Mouse (Mus musculus) erythroblast, embryonic 14.5 days (primary cell): ENCODE data around the gene Pkp4. TPM values are rescaled to one million over a fixed set of nuclear protein-coding genes. Genes with fewer than 3 reads are reported as not detected.

ENCODE experiments used
- H3K27me3 ChIP-seq: 2 replicates; pipeline ENCODE4 v1.6.1; 2012; ENCODE audit warnings: inconsistent platforms; ENCODE audit not compliant: control insufficient read depth
- H3K36me3 ChIP-seq: 2 replicates; pipeline ENCODE4 v1.6.1; 2012; ENCODE audit warnings: mild to moderate bottlenecking, inconsistent platforms; ENCODE audit not compliant: control insufficient read depth
- H3K4me1 ChIP-seq: 2 replicates; pipeline ENCODE4 v1.6.1; 2012; ENCODE audit warnings: inconsistent platforms; ENCODE audit not compliant: control insufficient read depth
- H3K4me3 ChIP-seq: replicated peaks from 2 replicates; pipeline ENCODE3; 2012; ENCODE audit warnings: moderate library complexity, mild to moderate bottlenecking, inconsistent platforms
- H3K9me3 ChIP-seq: 2 replicates; pipeline ENCODE4 v1.6.1; 2012; ENCODE audit warnings: low read length, inconsistent platforms, mixed read lengths; ENCODE audit not compliant: control insufficient read depth
- GATA1 ChIP-seq: IDR thresholded peaks from 2 replicates; pipeline ENCODE4 v1.6.1; 2012; ENCODE audit warnings: low read length, inconsistent platforms, mixed read lengths
- TAL1 ChIP-seq: IDR thresholded peaks from 3 replicates; pipeline ENCODE4 v1.6.1; 2012; ENCODE audit warnings: low read length, inconsistent platforms, mixed read lengths
- polyA plus RNA-seq: library from polyadenylated mRNA; stranded (reverse); fragments of >175 nt; gene quantifications from 2 replicates; pipeline ENCODE4 v1.2.3, GENCODE M21; 2012

The Pkp4 gene
- polyA plus RNA-seq, 1 experiment = 2.2 TPM

DNA sequence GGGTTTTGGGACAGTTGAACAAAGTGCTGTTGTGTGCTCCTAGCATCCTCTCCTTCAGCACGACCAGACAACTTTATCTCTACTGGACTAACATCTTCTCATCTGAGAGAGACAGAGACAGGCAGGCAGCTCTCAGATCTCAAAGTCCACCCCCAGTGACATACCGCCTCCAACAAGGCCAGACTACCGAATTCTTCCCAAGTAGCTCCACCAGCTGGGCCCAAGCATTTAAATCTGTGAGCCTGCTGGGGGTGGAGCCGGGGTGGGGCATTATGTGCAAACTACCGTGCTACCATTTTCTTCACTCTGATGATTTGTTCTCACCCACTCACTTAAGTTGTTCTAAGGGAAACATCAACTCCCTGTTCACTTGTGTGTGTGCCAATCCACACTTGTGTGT lies 18.8 kb downstream of the Pkp4 start:
- no peaks in the 10 kb centered on the region for H3K36me3 ChIP-seq
- no peaks in the 10 kb centered on the region for H3K9me3 ChIP-seq
- no peak for TF ChIP-seq TAL1
- no peak for TF ChIP-seq GATA1
- no peak overlapping the region for H3K4me3 ChIP-seq
- no peaks in the 10 kb centered on the region for H3K27me3 ChIP-seq
- H3K4me1 ChIP-seq = peaks cover 2% of the 10 kb centered on the region

DNA sequence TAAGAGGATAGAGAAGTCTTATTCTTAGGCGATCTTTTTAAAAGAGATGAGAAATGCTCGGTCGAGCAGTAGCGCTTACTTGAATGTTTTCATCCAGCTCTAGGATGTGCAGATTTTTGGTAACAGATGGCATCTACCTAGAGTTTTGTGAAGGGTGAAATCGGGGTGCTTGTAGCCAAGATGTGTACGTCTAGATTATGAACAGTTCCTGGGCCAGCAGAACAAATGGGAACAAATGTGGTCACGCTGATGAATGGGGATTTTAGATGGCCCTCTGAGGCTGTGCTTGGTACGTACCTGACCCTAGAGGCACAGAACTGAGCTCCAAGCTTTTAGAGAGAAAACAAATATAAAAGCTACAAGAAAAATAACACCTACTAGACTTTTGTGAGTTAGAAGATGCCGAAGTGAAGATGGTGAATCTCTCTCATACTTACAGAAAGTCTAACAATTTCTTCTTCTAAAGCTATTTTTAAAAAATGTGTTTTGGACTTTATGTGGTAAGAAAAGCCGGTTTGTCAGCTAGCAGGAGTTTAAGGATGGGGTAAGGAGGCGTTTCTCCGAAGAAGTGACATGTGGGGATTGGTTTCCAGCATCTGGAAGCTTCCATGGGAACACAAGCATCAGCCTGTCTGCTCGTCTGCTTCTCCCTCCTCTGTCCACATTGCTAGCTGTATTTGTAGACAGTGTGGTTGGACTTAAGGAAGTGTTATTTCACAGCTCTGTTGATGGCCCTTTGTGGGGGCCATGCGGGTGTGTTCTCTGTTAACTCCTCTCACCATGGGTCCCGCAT lies 20.9 kb downstream of the Pkp4 start:
- H3K27me3 ChIP-seq = no peaks in the 10 kb centered on the region
- H3K4me1 ChIP-seq = peaks cover 2% of the 10 kb centered on the region
- H3K9me3 ChIP-seq = no peaks in the 10 kb centered on the region
- TF ChIP-seq TAL1 (no peak), GATA1 (no peak)
- no peaks in the 10 kb centered on the region for H3K36me3 ChIP-seq
- H3K4me3 ChIP-seq = no peak overlapping the region

DNA sequence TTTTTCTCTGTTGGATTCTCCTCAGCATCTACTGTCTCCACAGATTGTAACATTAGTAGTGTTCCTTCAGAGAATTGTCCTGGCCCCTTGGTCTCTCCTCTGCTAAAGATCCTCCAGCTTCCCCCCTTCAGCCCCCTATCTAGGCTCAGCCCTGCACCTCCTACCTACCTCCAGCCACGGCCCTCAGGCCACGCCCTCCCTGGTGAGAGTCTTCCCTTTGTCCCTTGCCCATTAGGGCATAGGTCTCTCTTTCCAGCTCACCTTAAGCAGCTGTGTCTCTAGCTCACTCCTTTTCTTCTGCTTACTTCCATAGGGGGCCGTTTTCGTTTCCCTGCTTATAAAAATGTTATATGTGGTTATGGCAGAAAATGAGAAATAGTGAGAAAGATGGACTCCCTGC lies 22.9 kb downstream of the Pkp4 start:
- Histone ChIP-seq H3K9me3 (no peaks in the 10 kb centered on the region), H3K4me1 (peaks cover 2% of the 10 kb centered on the region), H3K27me3 (no peaks in the 10 kb centered on the region), H3K4me3 (no peak overlapping the region), H3K36me3 (peaks cover 2% of the 10 kb centered on the region; the same call in 1 of the 2 replicates)
- TF ChIP-seq TAL1 (no peak), GATA1 (no peak)

DNA sequence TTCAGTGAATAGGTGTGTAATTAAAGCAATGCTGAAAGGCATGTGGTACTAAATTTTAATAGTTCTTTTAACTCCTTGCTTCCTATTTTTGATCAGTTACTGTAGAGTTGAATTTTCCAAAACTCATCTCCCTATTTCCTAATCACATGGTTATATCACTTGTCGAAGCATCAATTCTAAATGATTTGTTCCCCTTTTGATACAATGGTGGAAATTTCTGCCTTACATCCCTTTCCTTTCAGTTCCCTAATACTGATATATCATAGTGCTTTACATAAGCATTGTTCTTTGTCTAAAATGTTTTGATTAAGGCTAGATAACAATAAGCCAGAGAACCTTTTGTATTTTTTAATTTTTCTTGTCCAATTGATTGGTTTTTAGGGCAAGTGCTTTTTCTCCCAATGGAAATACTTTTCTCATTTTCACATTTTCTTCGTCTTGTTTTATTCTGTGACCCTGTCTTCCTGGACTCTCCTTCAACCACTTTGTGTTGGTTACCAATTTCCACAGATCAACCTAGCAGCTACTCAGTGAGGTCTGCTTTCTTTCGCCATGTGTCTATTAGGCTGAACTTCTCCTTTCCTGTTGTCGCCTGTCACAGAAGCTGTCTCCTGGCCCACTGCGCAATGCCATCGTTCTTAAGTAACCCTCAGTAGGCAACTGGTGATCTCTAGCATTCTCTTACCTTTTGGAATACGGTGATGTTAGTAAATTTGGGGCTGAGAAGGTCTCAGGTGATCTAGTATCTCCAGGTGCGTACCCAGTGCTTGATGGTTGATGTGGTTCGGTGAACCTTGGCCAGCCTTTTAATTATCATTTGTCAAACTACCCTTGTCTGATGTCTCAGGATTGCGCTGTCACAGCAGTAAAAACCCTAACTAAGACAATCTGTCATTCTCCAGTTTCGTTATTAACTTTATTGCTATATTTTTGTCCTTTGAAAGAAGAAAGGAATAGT lies 23.7 kb downstream of the Pkp4 start:
- H3K9me3 ChIP-seq = no peaks in the 10 kb centered on the region
- TF ChIP-seq GATA1 = no peak
- no peak for TF ChIP-seq TAL1
- H3K4me1 ChIP-seq = peaks cover 2% of the 10 kb centered on the region
- H3K27me3 ChIP-seq = no peaks in the 10 kb centered on the region
- peaks cover 2% of the 10 kb centered on the region; the same call in 1 of the 2 replicates for H3K36me3 ChIP-seq
- no peak overlapping the region for H3K4me3 ChIP-seq

DNA sequence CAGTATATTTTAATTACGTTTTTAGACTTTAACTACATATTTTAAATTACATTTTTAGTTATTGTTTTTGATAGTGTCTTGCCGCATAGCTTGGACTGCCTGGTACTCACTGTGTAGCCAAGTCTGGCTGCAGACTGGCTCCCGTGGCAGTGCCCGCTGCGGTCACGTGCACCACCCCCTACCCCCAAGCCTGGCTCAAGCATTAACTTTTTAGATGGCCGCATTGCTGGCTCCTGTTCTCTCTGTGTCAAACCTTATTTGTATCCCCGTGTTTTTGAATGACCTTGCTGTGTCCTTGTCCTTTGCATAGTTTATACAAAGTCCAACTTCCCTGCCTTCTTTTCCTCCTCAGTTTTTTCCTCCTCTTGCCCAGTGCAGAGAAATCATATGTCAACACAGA lies 25.5 kb downstream of the Pkp4 start:
- no peak for TF ChIP-seq TAL1
- no peaks in the 10 kb centered on the region for H3K9me3 ChIP-seq
- peaks cover 2% of the 10 kb centered on the region; the same call in 1 of the 2 replicates for H3K4me1 ChIP-seq
- H3K36me3 ChIP-seq = peaks cover 2% of the 10 kb centered on the region; the same call in 1 of the 2 replicates
- no peak overlapping the region for H3K4me3 ChIP-seq
- H3K27me3 ChIP-seq = no peaks in the 10 kb centered on the region

DNA sequence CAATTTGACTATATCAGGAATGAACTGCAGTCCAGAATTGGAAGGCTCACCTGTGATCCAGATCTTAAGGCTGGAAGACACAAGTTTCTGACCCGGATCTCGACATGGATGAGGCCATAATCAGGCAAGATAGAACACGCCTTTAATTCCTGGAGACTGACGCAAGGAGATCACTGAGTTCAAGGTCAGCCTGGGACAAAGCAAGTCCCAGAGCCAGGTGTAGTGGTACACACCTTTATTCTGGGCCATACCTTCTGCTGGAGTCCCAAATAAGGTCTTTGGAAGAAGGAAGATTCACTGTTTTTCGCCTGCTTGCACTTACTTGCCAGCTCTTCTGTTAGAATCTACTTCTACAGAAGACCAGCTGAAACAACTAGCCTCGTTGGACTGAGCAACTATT lies 26.3 kb downstream of the Pkp4 start:
- Histone ChIP-seq H3K4me1 (peaks cover 2% of the 10 kb centered on the region; the same call in 1 of the 2 replicates), H3K36me3 (peaks cover 5% of the 10 kb centered on the region), H3K4me3 (no peak overlapping the region), H3K27me3 (no peaks in the 10 kb centered on the region), H3K9me3 (no peaks in the 10 kb centered on the region)
- TF ChIP-seq GATA1 (no peak), TAL1 (no peak)

DNA sequence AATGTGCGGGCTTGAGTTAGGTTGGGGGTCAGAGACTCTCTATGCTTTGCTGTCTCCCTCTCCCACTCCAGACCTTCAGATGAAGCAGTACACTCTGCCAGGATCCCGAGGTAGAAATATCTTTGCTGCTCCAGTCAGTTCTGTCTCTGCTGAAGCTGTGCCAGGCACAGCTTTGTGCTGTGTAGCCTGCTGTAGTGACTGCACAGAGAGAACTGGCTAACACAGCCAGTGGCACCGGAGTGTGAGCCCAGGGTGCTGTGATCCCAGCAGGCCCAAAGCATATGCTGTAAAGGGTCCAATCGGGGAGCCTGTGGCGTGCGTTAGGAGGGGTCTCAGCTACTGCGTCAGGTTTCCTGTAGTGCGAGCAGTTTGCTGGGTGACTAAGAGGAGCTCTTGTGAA lies 27.7 kb downstream of the Pkp4 start:
- H3K27me3 ChIP-seq = no peaks in the 10 kb centered on the region
- H3K4me3 ChIP-seq = no peak overlapping the region
- peaks cover 2% of the 10 kb centered on the region; the same call in 1 of the 2 replicates for H3K4me1 ChIP-seq
- H3K36me3 ChIP-seq = peaks cover 5% of the 10 kb centered on the region
- H3K9me3 ChIP-seq = no peaks in the 10 kb centered on the region
- TF ChIP-seq TAL1 (no peak), GATA1 (no peak)

DNA sequence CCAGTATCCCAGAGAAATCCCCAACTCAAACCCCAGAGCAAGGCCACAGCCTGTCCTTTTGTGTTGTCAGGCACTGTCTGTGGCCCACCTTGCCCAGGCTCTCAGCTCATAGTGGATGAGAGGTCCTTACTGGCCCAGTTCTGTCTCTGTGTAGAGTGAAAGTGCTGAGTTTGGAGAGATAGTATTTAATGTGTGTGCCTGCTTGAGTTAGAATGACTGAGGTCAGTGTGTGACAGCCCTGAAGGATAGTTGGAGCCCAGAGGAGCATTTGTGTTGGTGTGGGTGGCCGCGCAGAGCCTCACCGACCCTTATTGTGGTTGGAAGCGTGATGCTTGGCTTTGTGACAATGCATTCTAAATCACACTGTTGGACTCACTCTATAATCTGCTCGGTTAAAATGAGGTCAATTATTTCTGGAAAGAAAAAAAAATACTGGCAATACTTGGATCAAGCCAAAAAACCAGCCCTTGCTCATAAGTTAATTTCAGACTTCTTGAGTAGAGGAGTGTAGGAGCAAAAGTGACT lies 29.1 kb downstream of the Pkp4 start:
- no peak for TF ChIP-seq GATA1
- TF ChIP-seq TAL1 = no peak
- H3K4me3 ChIP-seq = no peak overlapping the region
- H3K36me3 ChIP-seq = peaks cover 5% of the 10 kb centered on the region

DNA sequence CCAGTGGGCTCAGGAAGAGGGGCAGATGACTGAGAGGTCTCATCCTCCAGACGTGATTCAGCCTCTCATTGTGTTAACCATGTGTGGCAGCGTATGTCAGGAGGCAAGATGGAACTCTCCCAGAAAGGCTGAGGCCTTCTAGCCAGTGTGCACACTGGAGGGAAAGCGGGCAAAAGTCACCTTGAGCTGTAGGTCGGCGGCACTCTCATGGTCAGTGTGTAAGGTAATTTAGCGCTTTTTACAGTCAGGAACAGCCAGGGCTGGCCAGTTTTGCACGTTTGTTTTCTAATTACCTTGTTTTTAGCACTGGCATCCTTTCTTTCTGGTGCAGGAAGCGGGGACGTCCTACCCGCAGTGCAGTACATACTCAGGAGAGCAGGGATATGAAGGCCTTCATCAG lies 29.5 kb downstream of the Pkp4 start:
- TF ChIP-seq GATA1 (no peak), TAL1 (no peak)
- Histone ChIP-seq H3K4me3 (no peak overlapping the region), H3K36me3 (peaks cover 5% of the 10 kb centered on the region), H3K27me3 (no peaks in the 10 kb centered on the region), H3K4me1 (no peaks in the 10 kb centered on the region), H3K9me3 (no peaks in the 10 kb centered on the region)

More for the DNA sequence above, 29.1 kb downstream of the Pkp4 start:
- Histone ChIP-seq H3K27me3 (no peaks in the 10 kb centered on the region), H3K4me1 (no peaks in the 10 kb centered on the region), H3K9me3 (no peaks in the 10 kb centered on the region)
